Mouse (Mus musculus) lung, postnatal 36 days (tissue): ENCODE measurements around the gene Myrip.

ENCODE experiments used
- DNase-seq: peaks from one replicate; pipeline ENCODE4 v3.0.0; 2022; ENCODE audit warnings: mixed read lengths

Myrip gene

DNA sequence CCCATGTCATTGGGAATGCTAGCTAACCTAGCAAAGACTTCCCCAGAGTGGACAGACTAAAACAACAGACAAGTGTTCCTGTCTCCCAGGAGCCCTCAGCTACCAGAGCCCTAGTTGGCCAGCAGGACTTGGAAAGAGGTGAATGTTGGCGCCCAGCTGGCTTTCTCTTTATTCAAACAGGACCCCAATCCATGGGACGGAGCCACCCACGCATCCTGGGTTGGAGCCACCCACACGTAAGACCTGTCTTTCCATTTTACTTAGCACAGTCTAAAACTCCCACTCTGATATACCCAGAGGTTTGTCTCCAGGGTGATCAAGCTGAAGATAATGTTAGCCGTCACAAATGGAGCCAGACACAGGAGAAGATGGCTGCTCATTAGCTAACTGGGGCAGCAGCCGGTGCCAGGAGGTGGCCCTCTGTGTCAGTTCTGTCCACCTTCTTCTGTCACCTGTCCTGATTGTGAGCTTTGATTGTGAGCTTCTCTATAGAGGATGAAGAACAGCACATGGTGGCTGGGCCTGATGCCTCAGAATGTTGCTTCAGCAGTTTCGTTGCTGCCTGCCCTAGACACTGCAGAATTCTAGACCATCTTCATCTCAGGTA is 95.4 kb downstream of the Myrip start:
- DNase-seq, result no peak

DNA sequence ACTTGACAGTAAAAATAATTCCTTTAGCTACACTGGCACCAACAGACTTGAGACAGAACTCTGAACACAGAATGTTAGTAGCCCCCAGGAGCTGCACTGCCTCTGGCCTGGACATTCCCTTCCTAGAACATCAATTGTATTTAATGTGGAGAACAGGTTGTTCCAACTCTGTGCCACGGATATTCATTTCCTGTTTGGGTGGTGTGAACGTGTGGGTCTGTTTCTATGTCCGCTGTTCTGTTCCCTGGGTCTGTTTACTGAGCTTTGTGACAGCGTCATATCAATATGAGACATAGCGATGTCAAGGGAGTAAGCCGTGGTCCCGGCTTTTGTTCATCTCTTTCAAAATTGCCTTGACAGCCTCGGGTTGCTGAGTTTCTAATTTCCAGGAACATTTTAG is 97.0 kb downstream of the Myrip start:
- peak; percentile 65 for DNase-seq

DNA sequence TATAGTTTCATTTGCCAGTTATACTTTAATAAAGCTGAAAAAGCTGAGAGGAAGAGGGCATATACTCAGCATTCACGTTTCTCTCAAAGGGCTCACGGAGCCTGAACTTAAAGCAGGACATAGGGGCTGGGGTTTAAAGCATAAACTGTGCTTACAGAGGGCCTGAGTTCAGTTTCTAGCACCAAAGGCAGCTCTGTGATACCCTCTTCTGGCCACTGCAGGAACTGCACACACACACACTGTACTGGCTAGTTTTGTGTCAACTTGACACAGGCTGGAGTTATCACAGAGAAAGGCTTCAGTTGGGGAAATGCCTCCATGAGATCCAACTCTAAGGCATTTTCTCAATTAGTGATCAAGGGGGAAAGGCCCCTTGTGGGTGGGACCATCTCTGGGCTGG is 98.2 kb downstream of the Myrip start:
- DNase-seq, result peak; percentile 32

DNA sequence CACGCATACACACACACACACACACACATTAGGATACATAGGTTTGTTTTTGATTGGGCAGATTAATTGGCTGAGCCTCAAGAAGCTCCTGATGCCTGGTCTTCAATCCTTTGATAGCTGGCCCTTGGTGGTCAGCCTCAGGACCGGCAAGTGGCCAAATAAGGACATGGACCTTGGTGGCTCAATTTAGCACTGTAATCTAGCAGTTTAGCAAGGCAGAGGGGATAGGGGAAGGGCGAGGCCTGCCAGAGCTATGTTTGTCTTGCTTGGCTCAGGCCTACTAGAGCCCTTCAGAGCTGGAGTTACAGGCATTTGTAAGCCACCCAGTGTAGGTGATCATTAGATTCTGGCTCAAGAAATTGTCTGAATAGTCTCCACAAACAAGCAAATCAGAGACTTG is 101.1 kb downstream of the Myrip start:
- no peak for DNase-seq

DNA sequence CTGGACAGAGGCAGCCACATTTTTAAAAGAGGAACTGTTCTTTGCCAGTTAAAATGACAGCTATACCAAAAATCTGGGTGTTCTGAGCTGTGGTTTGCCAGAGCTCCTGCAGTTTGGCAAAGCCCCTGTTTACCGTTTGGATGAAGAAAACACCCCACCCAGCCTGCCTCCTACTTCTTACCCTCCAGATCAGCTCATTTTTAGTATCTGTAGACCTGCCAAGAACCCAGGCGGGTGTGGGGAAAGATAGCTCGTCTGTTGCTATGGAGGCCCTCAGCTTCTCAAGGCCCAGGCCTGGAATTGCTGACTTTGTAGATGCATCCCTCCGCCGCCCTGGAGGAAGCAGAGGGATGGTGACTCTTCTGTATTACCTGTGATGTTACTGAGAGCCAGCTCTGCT is 102.3 kb downstream of the Myrip start:
- no peak for DNase-seq

DNA sequence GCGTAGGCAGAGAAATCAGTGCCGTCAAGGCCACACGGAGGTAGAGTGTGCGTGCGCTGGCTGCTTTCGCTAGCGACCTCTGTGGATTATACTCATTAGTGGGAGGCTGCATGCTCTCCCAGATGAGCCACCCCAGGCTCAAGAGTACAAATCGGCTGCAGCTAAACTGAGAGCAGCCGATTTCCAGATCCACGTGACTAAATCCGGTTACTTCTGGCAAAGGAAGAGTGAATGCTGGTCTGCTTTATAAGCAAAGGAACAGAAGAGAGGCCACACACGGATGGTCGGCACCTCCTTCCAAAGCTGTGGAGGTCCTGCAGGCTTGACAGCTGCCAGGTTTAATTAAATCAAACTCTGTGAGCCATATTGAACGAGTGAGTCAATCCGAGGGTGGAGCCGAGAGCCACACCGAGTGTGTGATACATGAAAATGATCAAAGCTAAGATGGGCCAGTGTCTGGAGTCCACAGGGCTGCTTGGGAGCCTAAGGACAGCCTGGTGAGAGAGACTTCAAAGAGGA is 108.4 kb downstream of the Myrip start:
- no peak for DNase-seq

DNA sequence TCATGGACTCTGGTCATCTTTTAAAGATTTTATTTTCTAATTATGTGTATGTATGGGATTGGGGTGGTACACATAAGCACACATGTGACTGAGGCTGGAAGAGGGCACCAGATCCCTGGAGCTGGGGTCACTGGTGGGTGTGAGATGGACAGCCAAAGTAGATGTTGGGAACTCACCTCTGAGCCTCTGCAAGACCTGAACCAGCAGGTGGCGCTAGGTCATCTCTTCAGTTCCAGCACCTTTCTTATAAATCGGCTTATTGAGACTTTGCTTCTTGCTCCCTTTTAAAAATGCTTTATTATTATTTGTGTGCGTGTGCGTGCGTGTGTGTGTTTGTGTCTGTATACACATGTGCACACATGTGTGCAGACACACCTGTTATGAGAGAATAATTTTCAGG is 109.1 kb downstream of the Myrip start:
- DNase-seq, result peak; percentile 75

DNA sequence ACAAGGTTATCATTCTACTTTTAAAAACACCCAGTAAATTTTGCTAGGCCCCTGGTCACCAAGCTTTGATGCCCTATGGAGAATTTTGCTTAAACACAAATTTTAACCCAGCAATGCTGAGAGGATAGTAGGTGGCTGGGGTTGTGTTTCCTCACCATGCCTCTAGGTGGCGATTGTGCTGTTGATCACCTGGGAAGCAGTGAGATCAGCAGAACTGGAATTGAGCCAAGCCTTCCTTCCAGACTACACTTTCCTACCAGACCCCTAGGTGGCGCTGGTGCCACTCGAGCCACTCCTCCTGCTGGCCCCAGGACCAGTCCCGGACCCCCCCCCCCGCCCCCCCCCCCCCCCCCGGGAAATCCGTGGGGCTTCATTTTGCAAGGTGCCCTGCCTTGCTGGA is 114.2 kb downstream of the Myrip start:
- DNase-seq, result peak; percentile 92

DNA sequence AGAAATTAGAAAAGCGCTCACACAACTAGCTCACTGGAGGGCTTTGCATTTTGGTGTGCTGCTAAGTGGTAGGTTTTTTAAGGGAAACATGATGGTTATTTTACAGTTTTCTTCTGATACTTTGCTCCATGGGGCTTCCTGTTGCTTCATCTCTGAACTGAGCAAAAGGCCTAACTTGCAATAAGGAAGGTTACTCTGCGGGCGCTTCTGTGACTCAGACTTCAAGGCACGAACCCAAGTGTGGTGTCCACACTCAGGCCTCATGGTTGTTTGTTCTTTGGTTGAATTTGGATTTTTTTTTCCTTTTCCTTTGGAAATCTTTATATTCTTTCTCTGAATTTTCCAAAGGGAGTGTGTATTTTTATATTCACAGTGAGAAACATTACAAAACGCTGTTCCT is 114.8 kb downstream of the Myrip start:
- DNase-seq, result no peak

DNA sequence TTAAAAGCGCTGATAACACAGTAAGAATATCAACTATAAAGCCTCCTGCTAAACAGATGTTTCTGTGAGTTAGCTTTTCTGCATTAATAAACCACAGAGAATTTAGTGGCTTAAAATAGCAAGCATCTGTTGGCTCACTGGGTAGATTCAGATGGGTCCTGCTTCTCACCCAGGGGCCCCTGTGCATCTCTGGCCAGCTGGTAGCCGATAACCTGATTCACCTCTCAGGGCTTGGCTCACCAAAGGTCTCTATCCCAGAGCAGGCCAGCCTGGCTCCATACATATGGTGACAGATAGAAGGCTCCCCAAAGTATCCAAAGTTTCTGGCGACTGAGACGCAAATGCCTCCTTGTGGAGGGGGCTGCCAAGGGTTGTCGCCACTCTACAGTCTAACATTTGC is 115.4 kb downstream of the Myrip start:
- no peak for DNase-seq

DNA sequence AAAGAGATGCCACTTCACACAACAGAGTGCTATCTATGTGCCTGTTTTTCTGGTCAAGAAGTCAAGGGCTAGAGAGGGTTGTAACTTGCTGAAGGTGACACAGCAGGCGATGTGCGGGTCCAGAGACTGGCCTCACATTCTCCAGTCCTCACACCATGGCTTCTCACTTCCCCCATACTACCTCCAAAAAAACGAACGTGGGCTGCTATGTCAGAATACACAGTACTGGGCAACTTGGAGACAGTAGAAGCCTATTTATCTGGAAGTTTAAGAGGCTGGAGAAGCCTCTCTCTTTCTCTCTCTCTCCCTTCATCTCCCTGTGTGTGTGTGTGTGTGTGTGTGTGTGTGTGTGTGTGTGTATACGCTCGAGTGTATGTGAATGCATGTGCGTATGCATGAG is 117.3 kb downstream of the Myrip start:
- DNase-seq, result no peak

DNA sequence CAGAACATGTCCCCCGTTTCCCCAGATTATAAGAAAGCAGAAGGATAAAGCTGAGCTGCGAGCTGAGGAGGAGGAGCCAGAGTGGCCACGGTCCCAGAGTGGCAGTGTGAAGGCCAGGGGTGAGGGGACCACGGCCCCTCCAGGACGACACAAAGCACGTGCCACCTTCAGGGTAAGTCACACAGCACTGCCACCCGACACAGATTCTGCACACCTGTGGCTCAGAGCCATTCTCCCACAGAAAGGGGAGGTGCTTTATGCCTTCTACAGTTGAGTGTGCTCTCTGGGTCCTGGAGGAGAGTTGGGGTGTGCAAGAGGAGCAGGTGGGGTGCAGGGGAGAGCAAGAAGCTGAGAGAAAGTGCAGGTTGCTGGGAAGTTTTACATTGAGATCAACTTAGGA is 123.3 kb downstream of the Myrip start:
- DNase-seq, result no peak

DNA sequence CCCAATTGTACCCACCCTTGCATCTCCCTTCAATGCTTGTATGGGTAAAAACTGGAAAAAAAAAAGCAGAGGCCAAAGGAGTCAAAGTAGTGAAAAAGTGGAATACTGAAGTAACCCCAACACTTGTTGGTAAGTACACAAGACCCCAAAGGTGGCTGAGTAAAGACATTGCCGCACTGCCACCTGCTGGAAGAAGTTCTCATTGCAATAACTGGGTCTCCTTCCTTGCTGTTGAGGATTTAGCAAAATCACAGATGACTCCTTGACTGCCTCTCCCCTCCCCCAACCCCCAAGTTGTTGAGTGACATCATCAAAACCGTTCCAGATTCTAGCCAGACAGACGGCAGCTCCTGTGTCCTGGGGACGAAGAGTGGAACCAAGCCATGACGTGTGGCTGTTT is 124.5 kb downstream of the Myrip start:
- peak; percentile 59 for DNase-seq

DNA sequence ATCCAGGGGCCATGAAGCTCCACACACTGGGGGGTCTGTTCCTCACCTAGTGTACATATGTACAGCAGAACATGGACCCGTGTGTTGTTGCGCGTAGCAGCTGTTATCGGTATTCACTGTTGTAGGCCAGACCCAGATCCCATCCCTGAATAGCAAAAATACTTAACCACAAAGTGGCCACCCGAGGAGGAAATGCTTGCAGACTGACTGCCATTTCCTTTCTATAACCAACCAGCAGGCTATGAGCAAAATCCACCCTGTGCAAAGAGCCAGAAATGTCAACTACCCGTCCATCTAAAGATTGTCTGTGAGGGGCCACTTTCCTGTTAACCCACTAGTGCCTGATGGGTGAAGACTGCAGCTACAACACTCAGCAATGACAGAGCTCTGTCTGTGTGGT is 126.9 kb downstream of the Myrip start:
- no peak for DNase-seq

DNA sequence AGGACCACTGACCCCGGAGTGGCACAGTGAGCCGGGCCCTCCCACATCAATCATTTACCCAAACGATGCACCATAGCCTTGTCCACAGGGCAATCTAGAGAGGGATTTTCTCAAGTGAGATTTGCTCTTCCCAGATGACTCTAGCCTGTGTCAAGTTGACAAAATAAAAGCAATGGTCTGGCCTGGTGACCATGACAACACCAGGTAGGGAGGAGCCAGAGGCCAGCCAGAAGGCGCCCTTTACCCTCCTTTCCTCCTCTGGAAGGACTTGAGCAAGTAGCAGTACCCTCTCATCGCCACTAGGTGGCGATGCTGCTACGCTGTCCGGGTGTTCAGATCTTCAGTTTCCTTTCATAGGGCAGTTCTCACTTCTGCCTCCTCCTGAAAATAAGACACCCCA is 132.4 kb downstream of the Myrip start:
- DNase-seq, result peak; percentile 66

DNA sequence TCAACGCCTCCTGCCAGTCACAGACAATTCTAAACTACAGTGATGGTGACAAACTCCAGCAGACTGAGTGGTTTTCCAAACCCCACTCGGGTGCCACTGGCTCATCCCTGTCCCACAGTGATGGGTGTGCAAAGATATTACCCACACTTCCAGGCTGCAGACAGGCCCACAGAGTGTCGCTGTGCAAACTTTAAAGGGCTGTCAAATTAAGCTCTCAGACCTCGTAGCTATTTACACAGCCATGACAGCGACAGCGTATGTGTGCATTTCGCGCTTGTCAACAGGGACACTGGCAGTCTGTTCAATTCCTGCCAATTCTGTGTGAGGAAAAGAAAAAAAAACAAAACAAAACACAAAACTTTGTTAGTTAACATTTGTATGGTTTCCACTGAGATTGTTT is 134.5 kb downstream of the Myrip start:
- no peak for DNase-seq

DNA sequence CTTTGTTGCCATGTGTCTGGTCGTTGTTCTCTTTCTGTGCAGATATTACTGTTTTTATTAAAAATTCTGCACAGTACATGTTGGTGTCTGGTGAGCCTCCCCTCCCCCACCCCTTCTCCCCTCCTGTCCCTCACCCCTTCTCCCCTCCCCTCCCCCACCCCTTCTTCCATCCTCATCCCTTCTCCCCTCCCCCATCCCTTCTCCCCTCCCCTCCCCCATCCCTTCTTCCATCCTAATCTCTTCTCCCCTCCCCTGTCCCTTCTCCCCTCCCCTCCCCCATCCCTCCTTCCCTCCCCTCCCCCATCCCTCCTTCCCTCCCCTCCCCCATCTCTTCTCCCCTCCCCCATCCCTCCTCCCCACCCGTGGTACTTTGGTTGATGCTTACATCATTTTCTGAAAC is 135.5 kb downstream of the Myrip start:
- no peak for DNase-seq

DNA sequence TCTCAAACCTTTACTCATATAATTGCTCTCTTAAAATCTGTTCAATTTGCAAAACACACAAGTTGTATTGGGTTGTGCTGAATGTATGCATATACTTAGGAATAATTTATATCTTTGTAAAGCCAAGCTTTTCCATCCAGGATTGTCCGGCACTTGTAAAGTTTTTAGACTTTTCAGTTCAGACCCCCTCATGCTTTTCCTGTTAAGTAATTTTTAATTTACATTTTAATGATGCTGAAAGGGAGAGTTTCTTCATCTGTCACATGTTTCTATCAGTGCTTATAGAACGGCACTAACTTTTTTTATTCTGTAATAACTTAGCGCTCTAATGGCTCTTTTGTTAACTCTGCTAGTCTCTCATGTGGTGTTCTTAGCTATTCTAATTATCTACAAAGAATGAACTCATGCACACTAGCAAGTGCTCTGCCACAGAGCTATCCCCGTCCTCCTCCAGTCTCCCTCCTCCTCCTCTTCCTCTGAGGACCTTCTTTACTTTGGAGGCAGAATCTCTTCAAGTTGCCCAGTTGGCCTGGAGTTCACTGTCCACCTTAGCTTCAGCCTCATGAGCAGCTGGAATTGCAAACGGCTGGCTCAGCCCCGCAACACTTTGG is 136.1 kb downstream of the Myrip start:
- no peak for DNase-seq

DNA sequence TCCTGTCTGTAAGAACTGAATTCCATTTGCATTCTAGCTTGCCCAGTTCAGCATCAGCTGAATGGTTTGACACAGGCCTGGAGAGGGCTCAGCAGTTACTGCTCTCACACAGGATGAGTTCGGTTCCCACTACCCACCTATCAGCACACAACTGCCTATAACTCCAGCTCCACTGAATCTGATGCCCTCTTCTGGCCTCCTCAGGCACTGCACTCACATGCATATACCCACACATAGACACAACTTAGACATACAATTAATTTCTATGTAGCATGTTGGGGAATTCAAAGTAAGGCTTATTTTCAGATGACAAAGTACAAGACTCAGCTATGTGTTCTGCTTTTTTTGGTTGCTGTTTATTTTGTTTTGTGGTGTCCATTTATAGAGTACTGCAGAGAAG is 137.0 kb downstream of the Myrip start:
- no peak for DNase-seq

DNA sequence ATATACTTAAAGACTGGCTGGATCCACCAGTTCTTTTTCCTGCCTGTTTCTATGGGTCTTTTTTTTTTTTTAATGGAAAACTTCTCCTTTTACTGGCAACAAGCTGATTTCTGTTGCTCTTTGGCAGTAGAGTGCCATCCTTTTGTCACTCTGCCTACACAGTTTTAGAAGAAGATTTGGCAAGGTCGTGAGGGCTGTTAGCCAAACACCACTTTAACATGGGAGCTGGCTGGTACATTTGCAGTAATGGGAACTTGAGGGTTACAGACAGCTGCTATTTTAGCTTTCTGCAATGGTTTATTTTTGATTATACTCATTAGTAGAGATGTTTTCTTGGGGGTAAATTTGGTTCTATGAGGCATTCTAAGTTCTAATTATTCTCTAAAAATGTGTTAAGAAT is 137.5 kb downstream of the Myrip start:
- no peak for DNase-seq

DNA sequence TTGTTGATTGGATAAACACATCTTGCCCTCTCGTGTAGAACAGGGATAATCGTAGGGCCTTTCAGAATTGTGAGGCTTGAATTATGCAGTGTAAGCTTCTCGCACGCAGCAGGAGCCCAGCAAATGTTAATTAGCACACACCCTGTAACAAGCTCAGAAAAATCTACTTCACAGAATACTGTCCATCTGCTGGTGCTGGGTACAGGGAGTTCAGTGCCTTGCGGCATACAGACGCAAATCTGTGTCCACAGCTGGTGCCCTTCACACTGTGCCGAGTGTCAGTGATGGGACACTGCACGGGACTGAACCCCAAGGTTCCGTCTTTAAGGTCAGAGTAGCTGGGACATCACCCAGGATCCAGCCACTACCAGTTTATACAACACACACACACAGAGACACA is 143.3 kb downstream of the Myrip start:
- no peak for DNase-seq

DNA sequence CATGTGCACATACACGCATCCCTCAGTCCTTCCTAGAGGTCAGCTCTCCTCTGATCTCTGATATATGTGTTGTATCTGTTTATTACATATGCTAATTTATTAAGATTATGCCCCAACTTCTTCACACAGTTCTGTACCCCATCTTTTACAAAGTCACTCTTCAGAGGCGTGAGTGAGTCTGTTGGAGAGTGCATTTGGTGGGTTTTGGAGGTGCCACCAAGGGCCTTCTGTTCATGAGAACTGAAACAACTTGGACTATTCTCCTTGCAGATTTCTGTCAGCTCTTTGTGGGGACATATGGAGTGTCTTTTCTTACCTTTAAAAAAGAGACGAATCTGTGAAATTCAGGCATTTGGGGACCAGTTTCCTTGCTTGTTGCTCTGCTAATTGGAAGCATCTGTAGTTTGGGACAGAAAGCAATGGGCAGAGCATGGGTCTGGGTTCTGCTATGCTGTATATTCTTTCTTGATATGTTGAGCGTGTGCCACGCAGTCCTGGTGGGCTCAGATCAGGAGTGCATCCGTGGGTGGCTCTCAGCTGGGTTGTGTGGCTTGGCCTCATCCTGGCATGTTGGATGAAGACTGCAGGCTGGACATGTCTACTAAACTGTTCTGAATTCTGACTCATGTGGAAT is 148.5 kb downstream of the Myrip start:
- DNase-seq, result no peak

DNA sequence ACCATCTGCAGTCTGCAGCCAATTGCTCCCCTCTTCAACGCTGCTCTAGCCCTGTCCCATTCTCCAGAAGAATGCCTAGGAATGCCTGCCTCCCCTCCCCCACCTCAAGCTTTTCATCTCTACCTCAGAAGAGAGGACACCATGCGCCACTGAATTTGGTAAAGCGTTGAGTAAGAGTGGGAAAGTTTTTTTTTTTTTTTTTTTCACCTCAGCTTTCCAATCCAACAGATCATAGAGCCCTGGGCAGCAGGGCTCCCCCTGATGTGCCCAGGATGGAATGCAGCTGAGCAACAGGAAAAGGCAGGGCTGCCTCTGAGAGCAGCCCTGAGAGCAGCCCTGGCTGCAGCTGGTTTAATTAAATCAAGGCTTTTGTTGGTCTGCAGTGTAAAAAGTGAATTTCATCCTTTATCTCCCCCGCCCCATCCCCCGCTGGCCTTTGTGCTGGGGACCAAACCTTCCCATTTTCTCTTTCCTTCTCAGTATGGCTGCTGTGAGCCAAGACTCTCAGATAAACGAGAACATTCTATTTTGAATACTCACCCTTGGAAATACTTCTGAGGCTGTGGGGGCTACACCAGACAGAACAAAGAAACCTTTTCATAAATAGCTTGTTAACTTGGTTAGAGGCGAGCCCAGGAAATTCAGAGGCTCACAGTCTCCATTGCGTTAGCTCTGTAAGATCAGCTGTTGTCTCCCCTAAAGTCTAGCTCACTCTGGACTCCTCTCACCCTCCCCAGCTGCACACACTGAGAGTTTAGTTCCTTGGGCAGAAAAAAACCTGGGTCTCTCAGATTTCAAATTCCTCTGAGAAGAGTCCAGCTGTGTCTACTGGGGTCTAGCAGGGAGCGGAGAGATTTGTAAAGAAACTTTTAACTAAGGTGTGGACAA is 154.7 kb downstream of the Myrip start:
- no peak for DNase-seq

DNA sequence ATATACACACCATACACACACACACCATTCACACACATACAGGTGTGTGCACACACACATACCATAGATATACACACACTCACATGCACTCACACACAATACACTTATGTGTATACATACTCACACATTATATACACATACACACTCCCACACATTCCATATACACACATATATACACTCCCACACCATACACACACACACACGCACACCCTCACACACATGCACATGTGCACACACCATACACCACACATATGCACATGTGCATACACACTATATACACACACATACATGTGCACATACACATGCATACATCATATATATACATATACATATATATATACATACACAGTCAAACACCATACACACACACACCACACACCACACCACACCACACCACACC is 169.1 kb downstream of the Myrip start:
- no peak for DNase-seq
